Mouse (Mus musculus) G1E-ER4 (cell line): ENCODE measurements around the gene Zranb2. TPM values are rescaled to one million over a fixed set of nuclear protein-coding genes. Genes with fewer than 3 reads are reported as not detected.

ENCODE experiments used
- GATA1 ChIP-seq: IDR thresholded peaks from one replicate; pipeline ENCODE4 v1.8.0; 2012; ENCODE audit warnings: low read length, inconsistent platforms
- polyA plus RNA-seq: library from polyadenylated mRNA; stranded (reverse); fragments of >175 nt; gene quantifications from 2 replicates; pipeline ENCODE4 v1.2.3, GENCODE M21; 2012

The Zranb2 gene
- polyA plus RNA-seq, 1 experiment = 9.0 TPM

DNA sequence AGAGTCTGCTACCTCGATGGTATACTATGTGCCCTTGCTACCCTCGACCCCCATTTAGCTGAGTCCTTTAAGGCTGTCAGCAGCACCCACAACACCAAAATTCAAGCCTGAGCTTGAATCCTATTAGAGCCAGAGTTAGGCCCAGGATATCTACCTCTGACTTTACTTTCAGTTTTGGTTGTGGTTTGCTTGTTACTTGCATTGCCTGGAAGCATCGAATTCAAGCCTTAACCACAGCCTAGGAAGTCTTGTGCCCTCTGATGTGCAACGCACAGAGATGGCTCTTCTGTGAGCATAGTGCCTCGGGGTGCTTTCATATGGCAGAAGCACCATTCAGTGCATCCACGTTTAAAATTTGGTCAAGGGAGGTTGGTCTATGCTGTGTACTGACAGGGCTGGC lies 38.1 kb downstream of the Zranb2 start:
- TF ChIP-seq GATA1 = no peak

DNA sequence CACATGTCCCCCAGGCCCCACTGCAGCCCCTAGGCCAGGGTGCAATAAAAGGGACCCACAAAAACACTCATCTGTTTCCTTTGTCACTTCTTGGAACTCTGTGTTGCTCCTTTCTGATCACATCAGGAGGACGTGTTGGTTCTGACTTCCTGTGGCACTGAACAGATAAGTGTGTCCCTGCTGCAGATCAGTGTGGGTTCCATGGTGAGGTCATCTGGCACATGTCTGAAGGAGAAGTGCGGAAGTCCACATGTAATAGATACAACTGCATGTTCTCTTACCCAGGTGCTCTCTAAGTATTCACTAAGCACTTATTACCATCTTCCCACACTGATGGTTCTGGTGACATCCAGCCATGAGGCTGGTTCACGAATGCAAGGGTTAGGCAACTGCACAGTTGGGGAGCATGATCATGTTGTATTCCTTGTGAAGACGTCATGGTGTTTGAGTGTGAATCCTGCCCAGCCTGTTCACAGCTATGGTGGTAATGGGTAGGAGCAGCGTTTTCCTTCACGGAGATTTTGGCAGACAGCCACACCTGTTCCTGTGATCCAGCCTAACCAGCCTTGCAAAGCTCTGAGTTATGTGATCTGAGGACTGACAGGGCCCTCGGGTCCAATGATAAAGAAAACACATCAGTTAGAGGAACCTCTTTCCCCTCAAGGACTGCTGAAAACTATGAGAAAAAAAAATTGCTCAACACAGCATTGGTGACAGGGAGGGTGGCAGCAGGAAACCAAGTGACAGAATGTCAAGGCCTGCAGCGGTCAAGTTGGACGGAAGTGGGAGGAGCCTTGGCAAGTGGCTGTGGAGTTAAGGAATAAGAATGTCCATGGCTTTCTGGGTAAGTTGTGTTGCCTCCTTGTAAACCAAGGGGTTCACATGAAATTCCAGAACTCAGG lies 41.7 kb downstream of the Zranb2 start:
- TF ChIP-seq GATA1 = no peak

DNA sequence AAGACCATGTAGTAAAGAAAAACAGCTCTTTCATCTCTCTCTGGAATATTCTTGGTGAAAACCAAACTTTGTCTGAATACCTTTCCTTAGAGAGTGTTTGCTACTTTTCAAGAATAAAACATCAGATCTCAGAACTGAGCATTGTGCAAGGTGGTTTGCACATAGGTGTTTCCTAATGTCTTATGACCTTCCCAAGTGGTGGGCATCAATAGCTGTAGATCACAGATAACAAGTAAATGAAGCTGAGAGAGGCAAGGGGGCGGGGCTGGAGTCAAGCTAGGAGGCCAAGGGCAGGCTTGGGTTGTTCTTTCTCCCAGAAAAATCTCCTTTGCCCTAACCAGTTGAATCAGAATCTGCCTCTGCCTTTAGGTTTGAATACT lies 42.4 kb downstream of the Zranb2 start:
- TF ChIP-seq GATA1 = no peak

DNA sequence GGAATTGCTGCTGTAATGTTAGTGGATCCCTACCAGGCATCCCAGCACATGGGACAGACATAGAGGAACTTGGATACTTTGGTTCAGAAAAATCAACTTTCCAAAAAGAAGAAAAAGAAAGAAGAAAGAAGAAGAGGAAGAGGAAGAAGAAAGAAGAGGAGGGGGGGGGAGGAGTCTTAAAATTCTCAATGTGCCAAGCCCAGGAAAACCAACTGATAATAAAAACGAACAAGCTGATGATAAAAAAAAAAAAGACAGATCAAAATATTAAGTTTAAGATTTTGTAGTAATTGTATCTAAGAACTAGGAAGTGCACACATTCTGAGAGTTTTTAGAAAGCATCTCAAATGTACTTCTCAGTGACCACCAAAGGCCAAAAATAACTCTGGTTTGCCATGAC lies 42.9 kb downstream of the Zranb2 start:
- TF ChIP-seq GATA1 = no peak

DNA sequence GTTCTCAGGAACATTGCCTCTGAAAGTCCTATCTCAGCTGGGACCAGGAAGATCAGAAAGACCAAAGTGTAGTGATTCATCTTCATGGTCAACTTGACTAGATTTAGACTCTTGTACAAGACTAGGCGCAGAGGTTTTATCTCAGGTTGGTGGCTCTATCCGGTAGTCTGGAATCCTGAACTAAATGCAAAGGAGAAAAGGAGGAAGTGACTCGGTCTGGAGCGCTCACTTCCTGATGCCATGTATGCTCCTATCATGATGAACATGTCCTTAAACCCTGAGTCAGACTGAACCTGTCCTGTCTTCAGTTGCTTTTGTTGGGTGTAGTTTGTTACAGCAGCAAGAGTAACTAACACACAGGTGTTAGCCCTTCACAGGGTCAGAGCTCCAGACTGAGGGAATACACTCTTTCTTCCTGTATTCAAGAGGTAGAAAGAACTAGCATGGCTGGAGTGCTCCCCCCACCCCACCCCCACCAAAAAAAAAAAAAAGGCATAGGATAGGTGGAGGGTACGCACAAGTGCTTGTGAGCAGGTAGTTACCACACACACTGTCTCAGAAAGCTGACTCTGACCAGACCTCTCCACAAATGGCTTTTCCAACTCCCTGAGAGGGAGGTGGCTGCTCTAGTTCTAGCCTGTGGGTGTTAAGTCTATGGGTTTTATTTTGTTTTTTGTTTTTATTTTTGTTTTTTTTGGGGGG lies 44.7 kb downstream of the Zranb2 start:
- no peak for TF ChIP-seq GATA1

DNA sequence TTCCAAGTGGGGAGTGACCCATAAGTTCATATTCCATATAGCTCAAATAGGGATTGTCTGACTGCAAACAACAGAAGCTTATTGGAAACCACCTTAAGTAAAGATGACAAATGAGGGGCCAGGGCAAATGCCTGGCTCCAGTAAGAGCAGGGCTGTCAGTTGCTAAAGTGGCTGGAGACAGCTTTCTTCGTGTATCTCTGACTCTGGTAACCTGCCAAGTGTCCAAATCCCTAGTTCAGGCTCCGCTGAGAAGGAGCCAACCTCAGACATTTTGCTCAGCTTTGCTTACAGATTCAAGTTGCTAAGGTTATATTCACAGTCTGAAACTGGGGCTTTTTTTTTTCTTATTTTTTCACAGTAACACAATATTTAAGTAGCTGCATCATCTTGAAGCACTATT lies 45.4 kb downstream of the Zranb2 start:
- TF ChIP-seq GATA1 = no peak

DNA sequence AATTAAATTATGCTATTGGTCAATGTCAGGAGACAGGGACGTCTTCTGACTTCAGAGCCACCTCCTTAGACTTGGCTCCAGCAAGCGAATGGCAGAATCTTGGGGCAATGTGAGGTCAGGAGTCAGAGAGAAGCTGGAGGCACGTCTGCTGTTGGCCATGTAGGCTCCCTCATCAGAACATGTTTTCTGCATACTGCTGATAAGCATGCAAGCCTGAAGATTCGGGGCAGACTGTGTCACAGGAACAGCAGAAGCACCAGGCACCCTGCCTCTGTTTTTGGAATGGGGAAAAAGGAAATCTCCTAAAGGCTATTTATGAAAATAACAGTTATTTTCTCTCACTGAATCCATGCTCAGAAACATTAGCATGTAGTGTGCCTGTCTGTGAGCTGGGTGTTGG lies 46.3 kb downstream of the Zranb2 start:
- TF ChIP-seq GATA1 = no peak

DNA sequence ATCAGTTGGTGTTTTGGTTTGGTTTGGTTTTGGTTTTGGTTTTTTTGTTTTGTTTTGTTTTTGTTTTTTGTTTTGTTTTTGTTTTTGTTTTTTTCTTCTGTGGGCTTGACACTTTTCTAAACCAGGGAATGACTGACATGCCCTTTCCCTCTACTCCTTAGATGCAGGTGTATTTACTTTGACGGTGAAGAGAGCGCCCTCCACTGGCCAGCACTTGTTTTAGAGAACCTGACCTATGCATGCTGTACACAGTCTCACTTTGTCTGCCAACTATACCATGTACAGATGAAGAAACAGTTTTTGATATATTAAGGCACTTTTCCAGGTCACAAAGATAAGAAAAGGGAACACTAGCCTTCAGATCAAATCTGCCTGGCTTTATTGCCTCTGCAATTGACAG lies 47.8 kb downstream of the Zranb2 start:
- no peak for TF ChIP-seq GATA1

DNA sequence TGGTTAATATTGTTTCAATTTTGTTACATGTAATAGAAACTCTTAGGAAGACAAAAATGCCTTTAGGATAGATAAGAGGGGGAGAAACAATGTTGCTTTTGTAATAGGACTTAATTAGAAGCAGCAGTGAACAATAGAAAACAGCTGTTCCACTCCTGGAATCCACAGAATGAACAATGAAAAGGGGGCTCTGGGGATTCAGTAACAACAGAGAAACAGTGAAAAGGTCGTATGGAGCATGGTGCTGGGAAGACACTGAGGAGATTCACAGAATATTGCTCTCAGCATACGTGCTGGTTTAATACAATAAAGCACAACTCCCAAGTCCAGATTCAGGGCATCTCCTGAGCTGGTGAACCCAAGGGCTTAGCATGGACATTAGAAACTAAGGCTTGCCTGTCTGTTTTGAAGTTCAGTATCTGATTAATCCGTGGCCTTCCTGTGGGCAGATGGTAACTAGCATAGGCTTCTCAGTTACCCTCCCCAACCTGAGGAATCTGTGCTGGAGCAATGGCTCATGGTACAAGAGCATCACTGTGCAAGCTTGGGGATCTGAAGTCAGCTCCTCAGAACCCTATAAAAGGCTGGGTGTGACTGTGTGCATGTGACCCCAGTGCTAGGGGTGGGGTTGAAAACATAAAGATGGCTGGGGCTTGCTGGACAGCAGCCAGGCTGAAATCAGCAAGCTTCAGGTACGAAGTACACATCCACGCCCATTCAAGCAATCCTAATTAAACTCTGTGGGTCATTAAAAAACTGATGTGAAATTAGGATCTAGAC lies 48.9 kb downstream of the Zranb2 start:
- no peak for TF ChIP-seq GATA1

- TF ChIP-seq GATA1 = no peak
Measured at GRCm38 (mm10) chr3:157597837-157598379, 63.9 kb downstream of the Zranb2 start.

Other genes with a start within 250 kb of the Zranb2 start
- not detected in 2 replicates for gene Ptger3, start 32.7 kb downstream of the Zranb2 start, polyA plus RNA-seq